ENCODE assay signal across 16 mouse cellular contexts in genomic region chr16:94140746-94141145, GRCm38 (mm10). TPM values are rescaled to one million over a fixed set of nuclear protein-coding genes. Genes with fewer than 3 reads are reported as not detected.
"Had no signal": no experiment of that assay in that cellular context is flagged by ENCODE, and none has a peak within 500 bp of the region (broad histone marks: within the 10 kb centered on the region; RNA-seq: fewer than 3 reads in every experiment).

No protein-coding gene starts in this region.

- DNase-seq: kidney, adult 18-20 months; liver; lung, adult 18-20 months; midbrain, embryonic 14.5 days; thymus, adult 18-20 months; thymus, postnatal 14 days had no signal

- H3K4me3 ChIP-seq: hindbrain, embryonic 13.5 days; left cerebral cortex, adult 2 months; limb, embryonic 12.5 days; myocyte; neural tube, embryonic 15.5 days had no signal

- ATAC-seq: hindbrain, postnatal 0 days had no signal

- H3K27ac ChIP-seq: hindbrain, embryonic 13.5 days; hindbrain, postnatal 0 days; kidney, postnatal 0 days; left cerebral cortex, adult 2 months; limb, embryonic 12.5 days; liver, embryonic 14.5 days; neural tube, embryonic 15.5 days; stomach, postnatal 0 days had no signal

RNA-seq across cellular contexts. Expression of gene Sim2, which starts 56.0 kb away (rescaled TPM):
- total RNA-seq: hindbrain, postnatal 0 days; megakaryocyte-erythroid progenitor cell, adult 5-6 weeks had no signal
